Mouse (Mus musculus) midbrain, embryonic 12.5 days (tissue): ENCODE measurements around the gene Zfp668. TPM values are rescaled to one million over a fixed set of nuclear protein-coding genes. Genes with fewer than 3 reads are reported as not detected.

Source experiments
- ATAC-seq: fragments of 200-750 bp; cut with Nextera tagmentation; 2 replicates; pipeline ENCODE4 v1.8.0; 2017; ENCODE audit warnings: low read depth, moderate TSS enrichment, moderate library complexity; ENCODE audit not compliant: low FRiP score
- H3K27ac ChIP-seq: fragments of 300-500 bp; sonication (generic); replicated peaks from 2 replicates; pipeline ENCODE4 v1.5.1; 2016; ENCODE audit warnings: mild to moderate bottlenecking
- H3K27me3 ChIP-seq: fragments of 300-500 bp; sonication (generic); 2 replicates; pipeline ENCODE4 v1.6.1; 2016; ENCODE audit warnings: mild to moderate bottlenecking
- H3K36me3 ChIP-seq: fragments of 300-500 bp; sonication (generic); 2 replicates; pipeline ENCODE4 v1.6.1; 2016
- H3K4me1 ChIP-seq: fragments of 300-500 bp; sonication (generic); 2 replicates; pipeline ENCODE4 v1.6.1; 2016
- H3K4me2 ChIP-seq: fragments of 300-500 bp; sonication (generic); replicated peaks from 2 replicates; pipeline ENCODE4 v1.6.1; 2016; ENCODE audit warnings: mild to moderate bottlenecking, moderate library complexity
- H3K4me3 ChIP-seq: fragments of 300-500 bp; sonication (generic); 2 replicates; pipeline ENCODE4 v1.5.1; 2016; ENCODE audit warnings: mild to moderate bottlenecking
- H3K9ac ChIP-seq: fragments of 300-500 bp; sonication (generic); replicated peaks from 2 replicates; pipeline ENCODE4 v1.6.1; 2016; ENCODE audit warnings: mild to moderate bottlenecking, moderate library complexity
- H3K9me3 ChIP-seq: fragments of 300-500 bp; sonication (generic); 2 replicates; pipeline ENCODE4 v1.6.1; 2016; ENCODE audit warnings: mild to moderate bottlenecking
- WGBS: fragments of 180-500 bp; shearing (Covaris S2); methylation state at CpG from one replicate; pipeline ENCODE4 v1.1.7; 2016; 5-methylcytosine and 5-hydroxymethylcytosine counted together
- polyA plus RNA-seq: library from polyadenylated mRNA; unstranded; fragments of >200 nt; fragmentation: Nextera tagmentation; extraction: Ambion mirVana; gene quantifications from 2 replicates; pipeline ENCODE4 v1.2.1, GENCODE M21; 2016

Zfp668 gene
- polyA plus RNA-seq, 1 experiment from 2014 or later: 39.0 TPM

DNA sequence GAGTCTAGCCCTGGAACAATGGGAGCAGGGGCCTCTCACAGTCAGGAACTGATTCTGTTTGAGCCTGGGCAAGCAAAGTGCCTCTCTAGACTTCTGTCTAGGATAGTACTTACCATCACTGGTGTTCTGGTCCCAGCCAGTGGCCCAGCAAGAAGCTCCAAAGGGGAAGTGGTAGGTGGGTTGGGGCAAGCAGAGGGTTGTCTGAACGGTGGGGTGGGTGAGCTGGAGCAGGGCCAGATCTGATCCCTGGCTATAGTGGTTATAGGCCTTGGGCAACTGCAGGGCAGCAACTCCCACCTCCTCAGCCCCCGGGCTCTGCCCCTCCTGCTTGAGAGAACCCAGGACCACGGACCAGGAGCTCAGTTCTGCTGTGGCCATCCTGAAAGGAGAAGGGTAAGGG, 12.2 kb upstream of the Zfp668 start:
- 70% methylated on average over 3 of the region's 3 CpGs for WGBS
- Histone ChIP-seq H3K9ac (no peak overlapping the region), H3K27ac (no peak overlapping the region), H3K27me3 (no peaks in the 10 kb centered on the region), H3K4me2 (no peak overlapping the region), H3K4me1 (peaks cover 13% of the 10 kb centered on the region), H3K36me3 (peaks cover 89% of the 10 kb centered on the region), H3K4me3 (no peak overlapping the region), H3K9me3 (no peaks in the 10 kb centered on the region)
- ATAC-seq: no peak

GRCm38 (mm10) chr7:127887781-127888180, 11.2 kb upstream of the Zfp668 start:
- Histone ChIP-seq H3K36me3 (peaks cover 93% of the 10 kb centered on the region), H3K4me1 (peaks cover 21% of the 10 kb centered on the region), H3K9ac (no peak overlapping the region), H3K9me3 (no peaks in the 10 kb centered on the region), H3K27me3 (no peaks in the 10 kb centered on the region), H3K4me3 (no peak overlapping the region), H3K27ac (no peak overlapping the region), H3K4me2 (no peak overlapping the region)
- ATAC-seq: no peak
- WGBS: 84% methylated on average over 3 of the region's 3 CpGs

DNA sequence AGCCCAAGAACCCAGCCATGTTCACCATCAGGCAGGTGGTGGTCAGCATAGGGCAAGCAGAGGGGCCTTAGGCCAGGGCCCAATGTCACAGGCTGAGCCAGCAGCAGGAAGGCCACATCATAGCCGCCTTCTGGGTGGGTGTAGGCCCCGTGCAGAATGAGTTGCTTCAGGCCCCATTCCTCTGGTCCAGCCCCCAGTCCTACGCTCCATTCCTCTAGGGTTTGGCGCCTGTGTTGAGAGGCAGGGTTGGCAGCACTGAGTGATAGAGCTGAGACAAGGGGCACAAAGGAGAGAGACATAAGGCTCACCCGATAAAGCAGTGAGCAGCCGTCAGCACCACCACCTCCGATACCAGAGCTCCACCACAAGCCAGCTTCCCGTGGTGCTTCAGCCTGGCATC, 10.6 kb upstream of the Zfp668 start:
- ATAC-seq: no peak
- no peaks in the 10 kb centered on the region for H3K9me3 ChIP-seq
- no peak overlapping the region for H3K4me2 ChIP-seq
- 88% methylated on average over 8 of the region's 8 CpGs for WGBS
- H3K9ac ChIP-seq: no peak overlapping the region
- H3K4me1 ChIP-seq: peaks cover 26% of the 10 kb centered on the region
- no peaks in the 10 kb centered on the region for H3K27me3 ChIP-seq
- H3K36me3 ChIP-seq: peaks cover 96% of the 10 kb centered on the region
- H3K4me3 ChIP-seq: no peak overlapping the region
- H3K27ac ChIP-seq: no peak overlapping the region

DNA sequence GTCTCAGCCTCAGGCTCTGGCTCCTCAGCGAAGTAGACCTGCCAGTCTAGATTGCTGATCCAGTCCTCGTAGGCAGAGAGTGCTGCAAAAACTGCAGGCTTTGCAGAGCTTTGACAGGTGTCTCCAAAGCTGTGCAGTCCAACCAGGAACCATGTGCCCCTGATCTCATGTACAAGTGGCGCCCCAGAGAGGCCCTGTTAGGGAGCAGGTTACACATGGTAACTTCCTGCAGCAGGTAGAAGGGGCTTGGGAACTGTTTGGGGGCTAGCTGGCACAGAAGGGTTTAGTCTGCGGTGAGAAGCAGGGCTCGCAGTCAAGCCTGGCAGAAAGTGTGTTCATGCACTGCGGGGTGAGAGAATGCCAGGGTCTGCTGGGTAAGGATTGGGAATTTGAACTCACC, 9.9 kb upstream of the Zfp668 start:
- H3K4me2 ChIP-seq: no peak overlapping the region
- 90% methylated on average over 6 of the region's 6 CpGs for WGBS
- no peak for ATAC-seq
- no peak overlapping the region for H3K27ac ChIP-seq
- H3K36me3 ChIP-seq: peaks cover 96% of the 10 kb centered on the region
- H3K9ac ChIP-seq: no peak overlapping the region
- H3K4me3 ChIP-seq: no peak overlapping the region
- peaks cover 26% of the 10 kb centered on the region for H3K4me1 ChIP-seq
- no peaks in the 10 kb centered on the region for H3K9me3 ChIP-seq
- H3K27me3 ChIP-seq: no peaks in the 10 kb centered on the region

DNA sequence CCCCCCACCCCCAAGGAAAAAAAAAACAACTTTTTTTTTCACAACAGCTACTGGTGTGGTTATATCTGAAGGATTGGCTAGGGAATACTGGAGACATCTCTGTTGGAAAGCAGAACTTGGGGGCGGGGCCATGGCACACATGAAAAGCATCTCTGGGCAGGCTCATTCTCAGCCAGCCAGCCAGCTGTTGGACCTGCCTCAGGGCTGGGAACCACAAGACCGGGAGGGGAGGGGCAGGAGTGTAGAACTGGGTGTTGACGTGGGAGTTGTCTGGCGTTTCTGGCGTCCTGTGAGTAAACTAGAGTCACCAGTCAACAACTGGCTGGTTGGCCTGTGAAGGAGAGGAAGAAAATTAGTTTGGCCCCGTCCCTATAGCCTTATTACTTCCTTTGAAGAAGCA, 9.3 kb upstream of the Zfp668 start:
- H3K27ac ChIP-seq: no peak overlapping the region
- H3K9ac ChIP-seq: no peak overlapping the region
- peaks cover 26% of the 10 kb centered on the region for H3K4me1 ChIP-seq
- 83% methylated on average over 6 of the region's 6 CpGs for WGBS
- no peak overlapping the region for H3K4me2 ChIP-seq
- H3K36me3 ChIP-seq: peaks cover 96% of the 10 kb centered on the region
- no peak overlapping the region for H3K4me3 ChIP-seq
- ATAC-seq: no peak
- no peaks in the 10 kb centered on the region for H3K27me3 ChIP-seq
- H3K9me3 ChIP-seq: no peaks in the 10 kb centered on the region

DNA sequence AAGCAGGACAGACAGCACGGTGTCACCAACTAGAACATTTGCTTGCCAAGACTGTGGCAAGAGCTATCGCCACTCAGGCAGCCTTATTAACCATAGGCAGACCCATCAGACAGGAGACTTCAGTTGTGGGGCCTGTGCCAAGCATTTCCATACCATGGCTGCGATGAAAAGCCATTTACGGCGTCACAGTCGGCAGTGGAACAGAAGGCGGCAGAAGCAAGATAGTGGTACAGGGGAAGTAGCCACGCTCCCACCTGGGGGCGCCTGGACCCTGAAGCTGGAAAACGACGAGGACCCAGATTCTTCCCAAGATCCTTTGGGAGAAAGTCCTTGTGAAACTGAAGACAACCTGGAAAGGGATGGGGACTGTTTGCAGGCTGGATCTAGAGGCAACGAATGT, 3.8 kb upstream of the Zfp668 start:
- WGBS: 86% methylated on average over 12 of the region's 12 CpGs
- Histone ChIP-seq H3K27ac (no peak overlapping the region), H3K9ac (no peak overlapping the region), H3K9me3 (no peaks in the 10 kb centered on the region), H3K27me3 (no peaks in the 10 kb centered on the region), H3K4me3 (no peak overlapping the region), H3K4me2 (no peak overlapping the region), H3K4me1 (peaks cover 36% of the 10 kb centered on the region), H3K36me3 (peaks cover 76% of the 10 kb centered on the region)
- ATAC-seq: no peak

DNA sequence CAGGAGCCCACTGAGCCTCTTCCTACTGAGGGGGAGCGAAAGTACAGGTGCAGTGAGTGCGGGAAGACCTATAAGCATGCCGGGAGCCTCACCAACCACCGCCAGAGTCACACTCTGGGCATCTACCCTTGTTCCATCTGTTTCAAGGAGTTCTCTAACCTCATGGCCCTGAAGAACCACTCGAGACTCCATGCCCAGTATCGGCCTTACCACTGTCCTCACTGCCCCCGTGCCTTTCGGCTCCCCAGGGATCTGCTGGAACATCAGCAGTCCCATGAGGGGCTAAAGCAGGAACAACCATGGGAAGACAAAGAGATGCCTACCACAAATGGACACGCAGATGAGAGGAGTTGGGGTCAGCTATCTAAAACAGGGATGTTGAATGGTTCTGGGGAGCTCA, 2.7 kb upstream of the Zfp668 start:
- Histone ChIP-seq H3K4me3 (no peak overlapping the region), H3K36me3 (peaks cover 66% of the 10 kb centered on the region), H3K9me3 (no peaks in the 10 kb centered on the region), H3K9ac (no peak overlapping the region), H3K4me1 (peaks cover 31% of the 10 kb centered on the region), H3K27me3 (no peaks in the 10 kb centered on the region), H3K27ac (no peak overlapping the region), H3K4me2 (no peak overlapping the region)
- WGBS: 98% methylated on average over 9 of the region's 9 CpGs
- no peak for ATAC-seq

GRCm38 (mm10) chr7:127876041-127876466, 574 bp downstream of the Zfp668 start, which contains the start of gene Zfp646:
TSS of gene Zfp646 (plus strand) at chr7:127876221.
- WGBS: under 1% methylated on average over 41 of the region's 41 CpGs
- peaks cover 55% of the 10 kb centered on the region for H3K36me3 ChIP-seq
- H3K4me2 ChIP-seq: peak within 1 kb of the TSS; percentile 91
- H3K4me1 ChIP-seq: peaks cover 26% of the 10 kb centered on the region
- peak within 1 kb of the TSS; percentile 100 for H3K27ac ChIP-seq
- H3K27me3 ChIP-seq: no peaks in the 10 kb centered on the region
- H3K9me3 ChIP-seq: no peaks in the 10 kb centered on the region
- peak within 1 kb of the TSS; percentile 97 for H3K4me3 ChIP-seq
- ATAC-seq: peak; percentile 87
- H3K9ac ChIP-seq: peak within 1 kb of the TSS; percentile 96

GRCm38 (mm10) chr7:127875627-127876001, 1.0 kb downstream of the Zfp668 start:
- WGBS: under 1% methylated on average over 34 of the region's 43 CpGs
- Histone ChIP-seq H3K9me3 (no peaks in the 10 kb centered on the region), H3K4me1 (peaks cover 26% of the 10 kb centered on the region), H3K27me3 (no peaks in the 10 kb centered on the region), H3K9ac (peak overlapping the region; percentile 96), H3K4me2 (peak overlapping the region; percentile 91), H3K36me3 (peaks cover 52% of the 10 kb centered on the region), H3K27ac (peak overlapping the region; percentile 100), H3K4me3 (peak overlapping the region; percentile 97)
- peak; percentile 95 for ATAC-seq

DNA sequence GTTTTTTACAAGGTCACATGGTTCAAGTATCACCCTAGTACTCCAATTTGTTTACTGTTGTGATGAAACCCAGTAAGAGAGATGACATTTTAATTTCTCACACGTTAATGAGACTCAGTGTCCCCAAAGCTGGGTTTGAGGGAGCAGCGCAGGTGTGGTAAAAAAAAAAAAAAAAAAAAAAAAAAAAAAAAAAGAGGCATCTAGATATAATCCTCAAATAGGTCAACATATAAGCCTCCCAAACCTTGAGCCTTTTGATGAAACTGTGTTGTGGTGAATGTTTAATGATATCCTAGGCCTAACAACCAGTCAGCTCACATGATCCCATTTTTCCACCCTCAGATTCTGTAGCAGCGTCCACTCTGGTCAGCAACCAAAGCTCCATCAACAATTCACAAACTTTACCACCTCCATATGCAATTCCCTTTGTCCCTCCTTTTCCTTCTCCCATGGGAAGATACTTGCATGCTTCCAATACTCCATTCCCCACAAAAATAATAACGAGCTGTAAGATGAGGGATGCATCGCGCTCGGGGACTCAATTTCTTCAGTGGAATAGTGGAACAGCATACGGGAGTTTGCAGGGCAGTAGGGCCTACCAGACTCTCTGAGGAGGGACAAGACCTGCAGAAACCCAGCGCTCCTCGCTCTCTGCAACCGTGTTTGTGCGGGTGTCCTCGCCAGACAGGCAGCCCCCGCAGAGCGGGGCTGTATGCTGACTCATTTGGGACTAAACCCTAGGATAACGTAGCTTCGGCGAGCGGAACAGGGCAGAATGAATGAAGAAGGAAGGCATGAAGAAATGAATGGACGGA, 1.6 kb downstream of the Zfp668 start:
- Histone ChIP-seq H3K9ac (peak overlapping the region; percentile 96), H3K27ac (peak overlapping the region; percentile 100), H3K4me1 (peaks cover 26% of the 10 kb centered on the region), H3K4me2 (peak overlapping the region; percentile 91), H3K27me3 (no peaks in the 10 kb centered on the region), H3K4me3 (peak overlapping the region; percentile 97), H3K36me3 (peaks cover 51% of the 10 kb centered on the region), H3K9me3 (no peaks in the 10 kb centered on the region)
- peak; percentile 44; the same call in 1 of the 2 replicates for ATAC-seq
- 4% methylated on average over 20 of the region's 20 CpGs for WGBS

GRCm38 (mm10) chr7:127870136-127870821, 6.3 kb downstream of the Zfp668 start:
- Histone ChIP-seq H3K4me2 (no peak overlapping the region), H3K9ac (no peak overlapping the region), H3K27ac (no peak overlapping the region), H3K4me3 (no peak overlapping the region), H3K9me3 (no peaks in the 10 kb centered on the region), H3K36me3 (peaks cover 59% of the 10 kb centered on the region), H3K27me3 (no peaks in the 10 kb centered on the region), H3K4me1 (peaks cover 20% of the 10 kb centered on the region)
- WGBS: 83% methylated on average over 5 of the region's 5 CpGs
- no peak for ATAC-seq

DNA sequence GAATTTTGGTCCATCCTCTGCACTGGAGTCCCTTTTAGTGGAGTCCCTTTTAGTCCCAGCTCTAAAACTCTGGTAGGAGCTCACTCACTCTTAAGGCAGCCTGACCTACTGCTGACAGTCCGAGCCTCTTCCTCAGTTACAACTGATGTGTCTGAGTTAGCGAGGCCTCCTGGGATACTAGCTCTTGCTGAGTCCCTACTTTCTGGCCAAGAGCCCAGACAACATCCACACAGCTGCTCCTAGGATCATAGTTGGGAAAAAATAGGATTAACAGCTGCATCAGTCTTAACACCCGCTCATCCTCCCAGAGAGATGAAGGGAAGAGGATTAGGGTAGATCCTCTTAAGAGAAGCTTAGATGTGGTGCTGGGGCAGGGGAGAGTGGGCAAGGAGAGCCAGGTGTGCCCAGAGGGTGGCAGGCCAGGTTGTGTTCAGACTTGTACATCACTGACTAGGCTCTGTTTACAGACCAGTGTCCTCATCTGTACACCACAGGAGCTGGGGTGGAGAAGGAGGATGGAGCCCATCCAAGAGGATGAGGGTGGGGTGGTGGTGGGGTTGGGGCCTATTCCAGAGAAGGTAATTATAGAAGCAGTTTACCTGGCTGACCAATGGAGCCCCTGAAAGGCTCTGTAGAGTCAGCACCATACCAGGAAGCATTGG, 7.3 kb downstream of the Zfp668 start:
- no peak overlapping the region for H3K9ac ChIP-seq
- H3K9me3 ChIP-seq: no peaks in the 10 kb centered on the region
- no peaks in the 10 kb centered on the region for H3K27me3 ChIP-seq
- H3K4me2 ChIP-seq: no peak overlapping the region
- no peak overlapping the region for H3K27ac ChIP-seq
- 66% methylated on average over 3 of the region's 3 CpGs for WGBS
- peaks cover 69% of the 10 kb centered on the region for H3K36me3 ChIP-seq
- peaks cover 16% of the 10 kb centered on the region for H3K4me1 ChIP-seq
- no peak overlapping the region for H3K4me3 ChIP-seq
- ATAC-seq: no peak
